Mouse (Mus musculus) thymus, adult 2 months (tissue): ENCODE measurements around the gene 1700061G19Rik.

Experiments used
- CTCF ChIP-seq: fragments of 200-500 bp; IDR thresholded peaks from 2 replicates; pipeline ENCODE4 v1.5.1; 2012; ENCODE audit warnings: mild to moderate bottlenecking, control low read depth, low read length, moderate library complexity, borderline replicate concordance; ENCODE audit not compliant: control insufficient read depth, poor library complexity, insufficient read depth; ENCODE audit errors: extremely low read depth
- POLR2A ChIP-seq: fragments of 200-500 bp; IDR thresholded peaks from 2 replicates; pipeline ENCODE4 v1.6.1; 2012; ENCODE audit warnings: mild to moderate bottlenecking, low read length, control low read depth, moderate library complexity; ENCODE audit not compliant: control insufficient read depth, poor library complexity, insufficient read depth; ENCODE audit errors: extremely low read depth

- TF ChIP-seq CTCF, result no peak
- no peak for TF ChIP-seq POLR2A
Measured at GRCm38 (mm10) chr17:56832918-56833317, 42.4 kb upstream of the 1700061G19Rik start.
